Mouse (Mus musculus) limb, embryonic 14.5 days (tissue): Measurements from ENCODE around the gene Ankrd17. TPM values are rescaled to one million over a fixed set of nuclear protein-coding genes. Genes with fewer than 3 reads are reported as not detected.

Experiments used
- ATAC-seq: fragments of 200-750 bp; cut with Nextera tagmentation; 2 replicates; pipeline ENCODE4 v1.8.0; 2017; ENCODE audit warnings: low read depth, moderate number of reproducible peaks, moderate TSS enrichment; ENCODE audit not compliant: low FRiP score
- DNase-seq: peaks from one replicate; pipeline ENCODE4 v3.0.0-alpha.2; 2015; ENCODE audit warnings: low spot score
- H3K27ac ChIP-seq: fragments of 300-500 bp; sonication (generic); replicated peaks from 2 replicates; pipeline ENCODE4 v1.5.1; 2014; ENCODE audit warnings: low read depth, mild to moderate bottlenecking, low read length, moderate library complexity, mixed read lengths
- H3K27me3 ChIP-seq: fragments of 300-500 bp; sonication (generic); 2 replicates; pipeline ENCODE4 v1.6.1; 2014; ENCODE audit warnings: low read length, mixed read lengths; ENCODE audit not compliant: control insufficient read depth, insufficient read depth
- H3K36me3 ChIP-seq: fragments of 300-500 bp; sonication (generic); 2 replicates; pipeline ENCODE4 v1.6.1; 2014; ENCODE audit warnings: mild to moderate bottlenecking, low read length, moderate library complexity, mixed read lengths; ENCODE audit not compliant: control insufficient read depth, insufficient read depth
- H3K4me1 ChIP-seq: fragments of 300-500 bp; sonication (generic); 2 replicates; pipeline ENCODE4 v1.6.1; 2014; ENCODE audit warnings: antibody characterized with exemption, low read length, mixed read lengths; ENCODE audit not compliant: control insufficient read depth, insufficient read depth
- H3K4me2 ChIP-seq: fragments of 300-500 bp; sonication (generic); replicated peaks from 2 replicates; pipeline ENCODE4 v1.6.1; 2014; ENCODE audit warnings: low read depth, mild to moderate bottlenecking, low read length, moderate library complexity; ENCODE audit not compliant: severe bottlenecking
- H3K4me3 ChIP-seq: fragments of 300-500 bp; sonication (generic); replicated peaks from 2 replicates; pipeline ENCODE4 v1.5.1; 2014; ENCODE audit warnings: low read length
- H3K9ac ChIP-seq: fragments of 300-500 bp; sonication (generic); 2 replicates; pipeline ENCODE4 v1.6.1; 2014; ENCODE audit warnings: mild to moderate bottlenecking, low read depth, low read length, moderate library complexity; ENCODE audit not compliant: severe bottlenecking
- H3K9me3 ChIP-seq: fragments of 300-500 bp; sonication (generic); 2 replicates; pipeline ENCODE4 v1.6.1; 2016; ENCODE audit warnings: low read length; ENCODE audit not compliant: control insufficient read depth
- POLR2A ChIP-seq: fragments of 200-500 bp; IDR thresholded peaks from 2 replicates; pipeline ENCODE4 v1.8.0; 2012; ENCODE audit warnings: inconsistent platforms, mild to moderate bottlenecking, moderate library complexity, borderline replicate concordance; ENCODE audit not compliant: insufficient read depth, insufficient read length; ENCODE audit errors: extremely low read depth
- WGBS: fragments of 180-500 bp; shearing (Covaris S2); extraction: QIAGEN DNeasy Blood & Tissue Kit; methylation state at CpG from one replicate; pipeline ENCODE4 v1.1.7; 2014; 5-methylcytosine and 5-hydroxymethylcytosine counted together
- polyA plus RNA-seq, 2 experiments: library from polyadenylated mRNA; depleted of rRNA in 1 of 2; stranded (reverse) in 1 of 2; unstranded in 1 of 2; fragments of >200 nt; fragmentation: Nextera tagmentation in 1 of 2; extraction: Ambion mirVana in 1 of 2; gene quantifications; 2 replicates each; pipeline versions ENCODE4 v1.2.1 to v1.2.3; 2012 to 2014

The Ankrd17 gene
- polyA plus RNA-seq, 2 experiments = 34.9 to 54.4 TPM

DNA sequence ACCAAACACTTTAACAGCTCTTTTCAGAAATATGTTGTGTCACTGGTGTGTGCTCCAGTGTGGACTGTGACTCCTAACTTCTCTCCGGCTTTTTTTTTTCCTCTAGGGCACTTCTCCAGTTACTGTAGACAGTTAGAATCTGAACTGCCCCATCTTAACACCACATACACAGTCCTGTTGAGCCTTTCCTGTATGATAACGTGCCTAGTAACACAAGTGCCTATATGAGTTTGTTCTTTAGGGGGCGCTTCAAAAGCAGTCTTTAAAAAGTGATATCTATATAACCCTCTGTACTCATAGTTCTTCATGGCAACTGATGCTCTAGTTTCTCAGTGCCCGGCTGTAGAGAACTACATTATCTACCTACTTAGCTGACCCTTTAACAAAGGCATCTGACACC is 27.9 kb upstream of the Ankrd17 start:
- Histone ChIP-seq H3K4me3 (no peak overlapping the region), H3K9ac (no peak overlapping the region), H3K36me3 (no peaks in the 10 kb centered on the region), H3K27me3 (no peaks in the 10 kb centered on the region), H3K4me2 (no peak overlapping the region), H3K4me1 (no peaks in the 10 kb centered on the region), H3K27ac (no peak overlapping the region), H3K9me3 (no peaks in the 10 kb centered on the region)
- no peak for TF ChIP-seq POLR2A
- 74% methylated on average over 4 of the region's 4 CpGs for WGBS
- no peak for DNase-seq
- no peak for ATAC-seq

DNA sequence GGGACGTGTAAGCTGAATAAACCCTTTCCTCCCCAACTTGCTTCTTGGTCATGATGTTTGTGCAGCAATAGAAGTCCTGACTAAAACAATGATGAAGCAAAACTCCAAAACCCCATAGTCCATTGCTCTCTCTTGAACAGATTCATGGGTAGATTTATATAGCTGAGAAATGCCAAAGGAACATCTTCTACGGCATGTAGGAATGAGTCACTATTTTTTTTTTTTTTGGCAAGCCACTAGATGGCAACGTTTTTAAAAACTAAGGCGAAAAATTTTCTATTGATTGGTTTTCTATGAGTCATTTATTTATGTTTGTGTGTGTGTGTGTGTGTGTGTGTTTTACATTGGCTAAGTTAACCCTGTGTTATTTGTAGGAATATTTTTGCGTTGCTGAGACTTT is 27.4 kb upstream of the Ankrd17 start:
- Histone ChIP-seq H3K9ac (no peak overlapping the region), H3K27me3 (no peaks in the 10 kb centered on the region), H3K9me3 (no peaks in the 10 kb centered on the region), H3K27ac (no peak overlapping the region), H3K36me3 (no peaks in the 10 kb centered on the region), H3K4me3 (no peak overlapping the region), H3K4me2 (no peak overlapping the region), H3K4me1 (no peaks in the 10 kb centered on the region)
- DNase-seq (no peak), ATAC-seq (no peak)
- TF ChIP-seq POLR2A = no peak
- WGBS = 65% methylated on average over 5 of the region's 5 CpGs

DNA sequence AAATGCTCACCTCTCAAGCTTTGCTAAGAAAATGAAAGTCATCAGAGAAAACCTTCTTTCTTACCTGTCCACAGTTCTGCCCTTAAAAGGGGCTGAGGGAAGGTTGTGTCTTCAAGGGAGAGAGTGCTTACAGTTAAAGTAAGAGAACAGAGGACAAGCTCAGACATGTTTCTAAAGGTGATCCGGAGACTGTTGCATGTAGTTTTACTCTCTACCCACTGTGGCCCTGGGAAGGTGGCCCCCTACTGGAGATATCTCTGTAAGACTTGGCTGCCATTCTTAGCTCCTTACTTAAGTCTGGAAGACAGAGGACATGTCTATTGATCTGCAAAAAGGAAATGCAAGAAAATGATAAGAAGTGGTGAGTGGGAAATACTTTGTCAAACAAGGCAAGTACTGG is 16.7 kb upstream of the Ankrd17 start:
- Histone ChIP-seq H3K36me3 (no peaks in the 10 kb centered on the region), H3K9me3 (no peaks in the 10 kb centered on the region), H3K4me3 (no peak overlapping the region), H3K27ac (no peak overlapping the region), H3K9ac (no peak overlapping the region), H3K4me2 (no peak overlapping the region), H3K27me3 (no peaks in the 10 kb centered on the region), H3K4me1 (no peaks in the 10 kb centered on the region)
- ATAC-seq (no peak), DNase-seq (no peak)
- 39% methylated on average over 1 of the region's 1 CpGs for WGBS
- no peak for TF ChIP-seq POLR2A

DNA sequence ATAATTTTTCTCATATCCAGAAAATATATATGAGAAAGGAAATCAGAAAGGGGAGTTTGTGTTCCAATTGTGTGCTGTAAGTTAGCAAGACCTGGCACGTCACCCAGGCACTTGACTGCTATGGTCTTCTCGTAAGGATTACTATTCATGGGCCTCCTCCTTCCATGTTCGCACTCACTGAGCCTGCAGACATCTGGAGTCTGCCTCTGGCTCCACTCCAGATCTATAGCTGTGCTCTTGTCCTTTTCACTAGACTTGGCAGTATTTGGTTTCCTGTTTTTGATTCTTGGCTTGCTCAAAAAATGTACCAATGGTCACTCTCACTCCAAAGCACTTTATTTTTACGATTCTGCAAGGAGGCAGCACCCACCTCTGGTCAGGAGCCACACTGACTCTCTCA is 15.1 kb upstream of the Ankrd17 start:
- TF ChIP-seq POLR2A = no peak
- no peaks in the 10 kb centered on the region for H3K4me1 ChIP-seq
- ATAC-seq = no peak
- WGBS = 63% methylated on average over 4 of the region's 4 CpGs
- DNase-seq = peak; percentile 21
- H3K36me3 ChIP-seq = no peaks in the 10 kb centered on the region
- H3K4me2 ChIP-seq = no peak overlapping the region
- H3K9me3 ChIP-seq = no peaks in the 10 kb centered on the region
- H3K27me3 ChIP-seq = no peaks in the 10 kb centered on the region
- H3K4me3 ChIP-seq = no peak overlapping the region
- H3K27ac ChIP-seq = no peak overlapping the region
- H3K9ac ChIP-seq = no peak overlapping the region

DNA sequence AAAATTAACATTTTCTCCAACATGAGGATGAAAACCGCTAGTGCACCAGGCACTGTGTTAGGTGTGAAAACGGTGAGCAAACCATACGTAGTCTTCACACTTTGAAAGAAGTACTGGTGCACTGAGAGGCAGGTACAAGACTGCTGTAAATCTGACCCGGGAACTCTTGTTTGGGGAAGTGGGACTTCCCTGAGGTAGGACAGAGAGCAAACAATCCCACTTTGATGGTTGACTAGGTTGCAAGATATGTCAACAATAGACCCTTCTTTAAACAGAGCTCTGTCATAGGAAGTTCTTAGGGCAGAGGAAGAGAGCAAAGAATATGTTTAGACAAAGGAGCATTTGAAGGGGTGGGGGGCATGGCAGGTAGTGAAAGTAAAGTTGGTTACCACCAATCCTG is 7.3 kb upstream of the Ankrd17 start:
- DNase-seq (no peak), ATAC-seq (no peak)
- H3K9ac ChIP-seq = no peak overlapping the region
- H3K4me2 ChIP-seq = no peak overlapping the region
- WGBS = 92% methylated on average over 4 of the region's 4 CpGs
- H3K36me3 ChIP-seq = no peaks in the 10 kb centered on the region
- H3K4me3 ChIP-seq = no peak overlapping the region
- TF ChIP-seq POLR2A = no peak
- H3K4me1 ChIP-seq = no peaks in the 10 kb centered on the region
- no peaks in the 10 kb centered on the region for H3K9me3 ChIP-seq
- no peaks in the 10 kb centered on the region for H3K27me3 ChIP-seq
- H3K27ac ChIP-seq = no peak overlapping the region

DNA sequence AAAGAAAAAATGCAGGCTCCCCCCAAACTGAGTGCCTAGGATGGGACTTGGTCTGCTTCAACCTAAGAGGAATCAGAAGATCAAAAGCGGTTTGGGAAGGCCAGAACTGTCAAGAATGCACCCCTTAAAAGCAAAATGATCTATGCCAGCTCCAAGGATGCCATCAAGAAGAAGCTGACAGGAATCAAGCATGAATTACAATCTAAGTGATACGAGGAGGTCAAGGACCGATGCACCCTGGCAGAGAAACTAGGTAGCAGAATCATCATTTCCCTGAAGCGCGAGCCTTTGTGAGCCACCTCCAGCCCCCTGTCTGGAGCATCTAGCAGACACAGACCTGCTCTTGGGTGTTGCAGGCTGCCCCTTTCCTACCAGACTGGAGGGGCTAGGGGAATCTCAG is 4.0 kb upstream of the Ankrd17 start:
- no peak overlapping the region for H3K27ac ChIP-seq
- H3K9me3 ChIP-seq = no peaks in the 10 kb centered on the region
- DNase-seq (no peak), ATAC-seq (no peak)
- H3K9ac ChIP-seq = no peak overlapping the region
- no peaks in the 10 kb centered on the region for H3K27me3 ChIP-seq
- H3K4me1 ChIP-seq = peaks cover 5% of the 10 kb centered on the region
- TF ChIP-seq POLR2A = no peak
- 86% methylated on average over 5 of the region's 5 CpGs for WGBS
- no peaks in the 10 kb centered on the region for H3K36me3 ChIP-seq
- H3K4me2 ChIP-seq = no peak overlapping the region
- no peak overlapping the region for H3K4me3 ChIP-seq
